Mouse (Mus musculus) 3134 (cell line): ENCODE measurements around the gene Rab8b.
"Not testable (repeated sequence)": the region's sequence is repeated elsewhere in the genome, so short reads cannot be mapped to it uniquely, and the experiment has no call there.

ENCODE experiments used
- DNase-seq: peaks from one replicate; pipeline ENCODE4 v3.0.0-alpha.2; 2011; ENCODE audit warnings: low spot score; ENCODE audit not compliant: insufficient read length; ENCODE audit errors: extremely low read depth

Gene Rab8b

GRCm38 (mm10) chr9:66852592-66852991, 66.9 kb downstream of the Rab8b start:
- DNase-seq = no peak

GRCm38 (mm10) chr9:66850966-66851365, 68.5 kb downstream of the Rab8b start:
- DNase-seq = no peak

DNA sequence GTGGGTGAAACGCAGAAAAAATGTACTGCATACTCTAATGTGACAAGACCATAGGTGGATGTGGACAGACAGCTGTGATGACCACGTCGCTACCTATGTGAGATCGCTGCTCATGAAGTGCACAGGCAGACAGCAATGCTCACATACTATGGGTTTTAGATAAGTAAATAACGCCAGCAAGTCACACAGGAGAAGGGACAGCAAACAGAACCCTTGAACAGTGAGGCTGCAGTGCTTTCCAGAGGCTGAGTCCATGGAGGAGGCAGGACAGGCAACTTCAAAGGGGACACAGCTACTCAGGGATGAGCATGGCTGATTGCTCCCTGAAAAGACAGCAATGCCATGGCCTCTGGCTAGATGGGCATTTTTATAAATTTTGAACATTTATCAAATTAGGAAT, 72.7 kb downstream of the Rab8b start:
- no peak for DNase-seq

GRCm38 (mm10) chr9:66835097-66835480, 84.4 kb downstream of the Rab8b start:
- peak; percentile 18 for DNase-seq

GRCm38 (mm10) chr9:66834318-66835096, 85.0 kb downstream of the Rab8b start, which contains the start of gene Aph1c:
Aph1c (minus strand) TSS chr9:66834726.
- DNase-seq = peak; percentile 13

DNA sequence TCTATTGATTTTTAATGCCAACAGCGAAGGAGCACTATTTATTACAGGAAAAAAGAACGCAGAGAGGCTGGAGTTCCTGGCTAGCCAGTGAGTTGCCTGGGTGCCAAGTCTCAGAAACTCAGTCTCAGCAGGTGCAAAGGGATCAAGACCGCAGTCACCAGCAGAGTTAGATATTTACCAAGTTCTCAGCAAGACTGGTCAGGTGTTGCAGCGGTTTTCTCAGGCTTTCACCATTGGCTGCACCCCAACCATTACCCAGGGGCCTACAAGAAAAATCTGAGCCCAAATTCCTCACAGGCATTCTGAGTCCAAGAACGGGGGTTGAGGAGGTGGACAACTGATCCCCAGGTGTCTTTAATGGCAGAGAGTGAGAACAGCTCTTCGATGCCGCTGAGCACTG, 85.6 kb downstream of the Rab8b start:
- DNase-seq = no peak

- no peak for DNase-seq
These were observed 87.0 kb downstream of the Rab8b start for GRCm38 (mm10) chr9:66832366-66832908.

DNA sequence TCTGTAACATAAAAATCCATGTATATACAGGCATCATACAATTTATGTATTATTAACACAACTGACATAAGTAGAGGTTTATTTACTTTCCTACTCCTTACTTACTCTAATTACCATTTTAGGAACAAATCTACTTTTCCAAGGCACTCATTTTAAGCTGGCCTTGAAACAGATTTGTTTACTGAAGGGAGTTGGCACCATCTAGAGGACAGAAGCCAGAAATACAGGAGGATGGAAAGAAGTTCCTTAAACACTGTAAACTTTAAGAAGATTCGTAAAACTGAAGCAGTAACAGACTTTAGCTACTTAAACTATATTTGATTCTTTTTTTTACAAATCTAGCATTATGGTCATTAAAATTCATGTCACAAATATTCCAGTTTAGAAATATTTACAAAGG, 93.5 kb downstream of the Rab8b start:
- peak; percentile 30 for DNase-seq

DNA sequence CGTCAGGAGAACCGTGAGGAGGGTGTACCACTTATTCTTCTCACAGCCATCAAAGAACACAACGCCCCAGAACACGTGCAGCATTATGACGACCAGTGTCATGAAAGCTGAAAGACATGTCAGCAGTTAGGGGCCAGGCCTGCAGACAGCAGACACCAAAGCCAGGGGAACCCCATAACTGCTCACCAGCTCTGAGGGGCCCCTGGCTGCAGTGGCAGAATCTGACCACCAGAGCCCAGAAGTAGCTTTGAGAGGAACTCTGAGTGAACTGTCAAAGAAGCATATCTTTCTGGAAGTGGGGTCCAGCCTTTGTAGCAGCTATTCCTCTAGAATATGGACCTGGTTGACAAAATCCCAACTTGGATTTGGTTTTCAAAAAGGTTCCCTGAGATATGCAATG, 97.2 kb downstream of the Rab8b start:
- DNase-seq = not testable (repeated sequence)

DNA sequence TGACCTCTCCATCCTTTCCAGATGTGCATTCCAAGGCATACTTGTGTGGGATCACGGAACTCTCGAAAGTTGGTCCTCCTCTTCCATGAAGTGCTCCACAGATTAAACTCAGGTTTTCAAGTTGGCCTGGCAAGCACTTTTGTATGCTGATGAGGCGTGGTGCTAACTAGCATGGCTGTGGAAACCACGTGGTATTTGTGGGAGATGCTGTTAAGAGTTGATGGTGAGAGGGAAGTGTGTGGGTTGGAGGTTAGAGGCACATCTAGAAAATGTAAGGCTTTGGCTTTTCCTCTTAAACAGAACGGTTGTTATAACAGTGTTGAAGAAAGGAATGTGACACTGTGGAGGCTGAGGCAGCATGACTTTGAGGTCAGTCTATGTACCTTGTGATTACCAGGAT, 98.5 kb downstream of the Rab8b start:
- no peak for DNase-seq

- no peak for DNase-seq
These were observed 106.1 kb downstream of the Rab8b start for GRCm38 (mm10) chr9:66813392-66813791.

DNA sequence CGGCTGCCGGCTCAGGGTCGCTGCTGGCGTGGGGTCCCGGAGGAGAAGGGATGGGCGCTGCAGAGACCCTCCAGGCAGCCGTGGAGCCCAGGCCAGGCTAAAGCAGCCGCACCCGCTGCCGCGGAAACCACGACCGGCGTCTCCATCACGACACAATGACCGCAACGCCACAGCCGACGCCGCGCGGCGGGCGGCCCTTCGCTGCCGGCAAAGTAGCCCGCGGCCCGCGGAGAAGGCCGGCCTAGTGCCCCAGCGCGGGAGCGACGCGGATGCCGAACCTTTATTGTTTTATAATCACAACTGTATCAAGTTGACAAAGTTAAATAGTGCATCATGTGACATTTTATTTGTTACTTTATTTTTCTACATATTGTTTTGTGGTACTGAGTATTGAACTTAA, 113.5 kb downstream of the Rab8b start:
- not testable (repeated sequence) for DNase-seq

GRCm38 (mm10) chr9:66801947-66802346, 117.5 kb downstream of the Rab8b start:
- DNase-seq = no peak

DNA sequence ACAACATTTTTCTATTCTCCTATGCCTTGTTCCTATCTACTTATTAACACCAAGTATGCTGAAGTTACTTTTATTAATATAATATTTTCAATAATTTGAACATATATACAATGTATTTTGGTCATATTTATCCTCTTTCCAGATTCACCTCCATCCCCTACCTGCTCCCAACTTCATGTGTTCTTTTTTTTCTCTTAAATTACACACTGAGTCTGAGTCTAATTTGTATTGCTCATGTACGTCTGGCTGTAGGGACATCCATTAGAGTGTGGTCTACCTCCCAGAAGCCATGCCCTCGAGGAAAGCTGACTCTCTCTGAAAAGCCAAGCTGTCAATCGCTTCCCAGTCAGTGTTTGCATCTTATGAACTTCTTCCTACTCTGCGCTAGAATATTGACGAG, 122.7 kb downstream of the Rab8b start, which contains the start of gene Gm10647:
Gm10647 (plus strand) TSS at position 301 of the 400 bp plus-strand sequence.
- DNase-seq = no peak

GRCm38 (mm10) chr9:66795464-66796324, 123.8 kb downstream of the Rab8b start, which contains the start of gene Aph1b:
Aph1b (minus strand) TSS chr9:66795490.
- peak; percentile 100 for DNase-seq

DNA sequence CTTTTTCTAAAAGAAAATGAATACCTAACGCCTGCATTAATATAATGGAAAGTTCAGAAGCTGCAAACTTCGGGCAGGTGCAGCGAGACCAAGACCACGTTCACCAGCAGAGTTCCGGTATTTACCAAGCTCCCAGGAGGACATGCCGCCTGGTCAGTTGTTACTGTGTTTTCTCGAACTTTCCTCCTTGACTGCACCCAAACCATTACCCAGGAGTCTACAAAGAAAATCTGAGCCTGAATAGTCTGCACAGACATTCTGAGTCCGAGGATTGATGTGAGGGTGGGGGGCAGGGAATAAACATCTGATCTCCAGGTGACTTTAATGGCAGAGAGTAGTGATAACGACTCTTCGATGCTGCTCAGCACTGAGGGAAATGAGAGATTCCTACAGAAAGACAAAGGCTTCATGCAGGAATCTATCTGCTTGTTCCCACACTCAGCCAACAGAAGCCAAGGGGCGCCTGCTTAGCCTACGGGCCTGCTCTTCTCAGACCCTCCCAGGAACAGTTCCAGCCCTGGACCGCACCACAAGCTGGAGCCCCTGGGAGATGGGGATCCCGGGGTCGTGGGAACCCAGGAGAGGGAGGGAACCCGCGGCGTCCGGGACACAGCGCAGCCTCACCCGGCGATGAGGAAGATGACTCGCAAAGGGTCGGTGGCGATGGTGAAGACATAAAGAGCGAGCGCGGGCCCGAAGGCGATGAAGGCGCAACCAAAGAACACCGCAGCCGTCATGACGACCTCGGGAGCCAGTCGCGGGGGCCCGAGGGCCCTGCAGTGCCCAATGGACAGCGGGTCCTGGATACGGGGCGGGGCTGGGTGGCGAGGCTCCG, 124.6 kb downstream of the Rab8b start:
- no peak for DNase-seq
